Mouse (Mus musculus) stomach, postnatal 0 days (tissue): ENCODE data around the gene Uba52. TPM values are rescaled to one million over a fixed set of nuclear protein-coding genes. Genes with fewer than 3 reads are reported as not detected.

ENCODE experiments used
- ATAC-seq: fragments of 200-750 bp; cut with Nextera tagmentation; 2 replicates; pipeline ENCODE4 v1.8.0; 2017; ENCODE audit not compliant: low FRiP score, low TSS enrichment
- DNase-seq: peaks from one replicate; pipeline ENCODE4 v3.0.0-alpha.2; 2016; ENCODE audit warnings: low spot score
- H3K27ac ChIP-seq: fragments of 300-500 bp; sonication (generic); replicated peaks from 2 replicates; pipeline ENCODE4 v1.5.1; 2014; ENCODE audit warnings: mild to moderate bottlenecking, control low read depth
- H3K27me3 ChIP-seq: fragments of 300-500 bp; sonication (generic); 2 replicates; pipeline ENCODE4 v1.6.1; 2014; ENCODE audit warnings: low read length; ENCODE audit not compliant: control insufficient read depth, insufficient read depth
- H3K36me3 ChIP-seq: fragments of 300-500 bp; sonication (generic); 2 replicates; pipeline ENCODE4 v1.6.1; 2014; ENCODE audit warnings: low read length, mixed read lengths; ENCODE audit not compliant: control insufficient read depth, insufficient read depth
- H3K4me1 ChIP-seq: fragments of 300-500 bp; sonication (generic); replicated peaks from 2 replicates; pipeline ENCODE4 v1.6.1; 2014; ENCODE audit warnings: antibody characterized with exemption; ENCODE audit not compliant: control insufficient read depth, insufficient read depth
- H3K4me2 ChIP-seq: fragments of 300-500 bp; sonication (generic); replicated peaks from 2 replicates; pipeline ENCODE4 v1.6.1; 2014; ENCODE audit warnings: low read depth, mild to moderate bottlenecking, control low read depth, moderate library complexity
- H3K4me3 ChIP-seq: fragments of 300-500 bp; sonication (generic); 2 replicates; pipeline ENCODE4 v1.5.1; 2014; ENCODE audit warnings: low read depth, low read length, control low read depth
- H3K9ac ChIP-seq: fragments of 300-500 bp; sonication (generic); 2 replicates; pipeline ENCODE4 v1.6.1; 2014; ENCODE audit warnings: mild to moderate bottlenecking, low read length, control low read depth, mixed read lengths
- H3K9me3 ChIP-seq: fragments of 300-500 bp; sonication (generic); 2 replicates; pipeline ENCODE4 v1.6.1; 2016; ENCODE audit warnings: low read length; ENCODE audit not compliant: control insufficient read depth
- CTCF ChIP-seq: IDR thresholded peaks from 2 replicates; pipeline ENCODE4 v1.5.1; 2016; ENCODE audit warnings: antibody characterized with exemption, low read depth, mild to moderate bottlenecking, moderate library complexity
- EP300 ChIP-seq: optimal IDR thresholded peaks from 2 replicates; pipeline ENCODE3; 2016; ENCODE audit warnings: antibody characterized with exemption
- WGBS: fragments of 180-500 bp; shearing (Covaris S2); extraction: QIAGEN DNeasy Blood & Tissue Kit; methylation state at CpG from one replicate; pipeline ENCODE4 v1.1.7; 2014; 5-methylcytosine and 5-hydroxymethylcytosine counted together
- polyA plus RNA-seq: library from polyadenylated mRNA; unstranded; fragments of >200 nt; fragmentation: Nextera tagmentation; extraction: Ambion mirVana; gene quantifications from 2 replicates; pipeline ENCODE4 v1.2.1, GENCODE M21; 2015

Gene Uba52
- polyA plus RNA-seq, 1 experiment from 2014 or later = 966 TPM

- H3K27ac ChIP-seq = no peak overlapping the region; the same call in 1 of the 2 replicates
- no peak overlapping the region for H3K4me2 ChIP-seq
- DNase-seq = no peak
- H3K4me3 ChIP-seq = no peak overlapping the region
- H3K36me3 ChIP-seq = peaks cover 2% of the 10 kb centered on the region; the same call in 1 of the 2 replicates
- WGBS = 4% methylated on average over 1 of the region's 1 CpGs
- H3K9ac ChIP-seq = no peak overlapping the region
- no peak for TF ChIP-seq EP300
- TF ChIP-seq CTCF = no peak
- H3K27me3 ChIP-seq = no peaks in the 10 kb centered on the region
- H3K4me1 ChIP-seq = peaks cover 8% of the 10 kb centered on the region
- no peaks in the 10 kb centered on the region for H3K9me3 ChIP-seq
- 0 out of 2 replicates have a peak, but pooled peaks have one; percentile 25 for ATAC-seq
Observed at GRCm38 (mm10) chr8:70552836-70553235, 42.2 kb upstream of the Uba52 start.

GRCm38 (mm10) chr8:70551558-70552161 is 41.1 kb upstream of the Uba52 start:
- peaks cover 8% of the 10 kb centered on the region for H3K4me1 ChIP-seq
- no peak overlapping the region for H3K4me2 ChIP-seq
- TF ChIP-seq EP300 (no peak), CTCF (no peak)
- H3K9ac ChIP-seq = no peak overlapping the region
- H3K27ac ChIP-seq = 0 out of 2 replicates have a peak overlapping the region, but pooled peaks have one; percentile 40
- H3K9me3 ChIP-seq = no peaks in the 10 kb centered on the region
- no peak overlapping the region for H3K4me3 ChIP-seq
- WGBS = 52% methylated on average over 3 of the region's 3 CpGs
- ATAC-seq = no peak
- H3K27me3 ChIP-seq = no peaks in the 10 kb centered on the region
- DNase-seq = no peak
- no peaks in the 10 kb centered on the region; the same call in 1 of the 2 replicates for H3K36me3 ChIP-seq

GRCm38 (mm10) chr8:70549412-70550184 is 39.0 kb upstream of the Uba52 start:
- Histone ChIP-seq H3K36me3 (no peaks in the 10 kb centered on the region; the same call in 1 of the 2 replicates), H3K9me3 (no peaks in the 10 kb centered on the region), H3K4me3 (no peak overlapping the region), H3K27ac (no peak overlapping the region), H3K4me2 (no peak overlapping the region), H3K4me1 (peaks cover 8% of the 10 kb centered on the region), H3K9ac (no peak overlapping the region), H3K27me3 (no peaks in the 10 kb centered on the region)
- WGBS = 89% methylated on average over 10 of the region's 10 CpGs
- no peak for DNase-seq
- TF ChIP-seq EP300 = no peak
- TF ChIP-seq CTCF = peak; percentile 29; the same call in 1 of the 2 replicates
- ATAC-seq = no peak

- DNase-seq (no peak), ATAC-seq (no peak)
- H3K4me1 ChIP-seq = 0 out of 2 replicates have a peak, but pooled peaks cover 2% of the 10 kb centered on the region
- H3K4me3 ChIP-seq = no peak overlapping the region
- no peak overlapping the region for H3K27ac ChIP-seq
- WGBS = 80% methylated on average over 6 of the region's 6 CpGs
- no peaks in the 10 kb centered on the region for H3K9me3 ChIP-seq
- no peaks in the 10 kb centered on the region; the same call in 1 of the 2 replicates for H3K36me3 ChIP-seq
- no peak overlapping the region for H3K9ac ChIP-seq
- no peaks in the 10 kb centered on the region for H3K27me3 ChIP-seq
- H3K4me2 ChIP-seq = no peak overlapping the region
- TF ChIP-seq EP300 (no peak), CTCF (no peak)
Observed at GRCm38 (mm10) chr8:70547762-70548161, 37.2 kb upstream of the Uba52 start.

- H3K4me3 ChIP-seq = no peak overlapping the region
- no peaks in the 10 kb centered on the region for H3K4me1 ChIP-seq
- no peak for TF ChIP-seq EP300
- TF ChIP-seq CTCF = no peak
- no peaks in the 10 kb centered on the region for H3K27me3 ChIP-seq
- H3K9me3 ChIP-seq = no peaks in the 10 kb centered on the region
- no peak for DNase-seq
- ATAC-seq = no peak
- 77% methylated on average over 4 of the region's 4 CpGs for WGBS
- H3K4me2 ChIP-seq = no peak overlapping the region
- H3K9ac ChIP-seq = no peak overlapping the region
- no peaks in the 10 kb centered on the region; the same call in 1 of the 2 replicates for H3K36me3 ChIP-seq
- no peak overlapping the region for H3K27ac ChIP-seq
Observed at GRCm38 (mm10) chr8:70546412-70546811, 35.8 kb upstream of the Uba52 start.
